Mouse (Mus musculus) limb, embryonic 15.5 days (tissue): Measurements from ENCODE around the gene Pxk. TPM values are rescaled to one million over a fixed set of nuclear protein-coding genes. Genes with fewer than 3 reads are reported as not detected.

Experiments used
- ATAC-seq: fragments of 200-750 bp; cut with Nextera tagmentation; 2 replicates; pipeline ENCODE4 v1.8.0; 2017; ENCODE audit warnings: low read depth, moderate TSS enrichment; ENCODE audit not compliant: insufficient number of reproducible peaks, low FRiP score, low TSS enrichment
- H3K27ac ChIP-seq: fragments of 300-500 bp; sonication (generic); 2 replicates; pipeline ENCODE4 v1.5.1; 2015; ENCODE audit warnings: moderate library complexity, mild to moderate bottlenecking, inconsistent platforms
- H3K27me3 ChIP-seq: fragments of 300-500 bp; sonication (generic); 2 replicates; pipeline ENCODE4 v1.6.1; 2015; ENCODE audit warnings: inconsistent platforms
- H3K36me3 ChIP-seq: fragments of 300-500 bp; sonication (generic); 2 replicates; pipeline ENCODE4 v1.6.1; 2015; ENCODE audit warnings: inconsistent platforms
- H3K4me1 ChIP-seq: fragments of 300-500 bp; sonication (generic); 2 replicates; pipeline ENCODE4 v1.6.1; 2015; ENCODE audit warnings: inconsistent platforms
- H3K4me2 ChIP-seq: fragments of 300-500 bp; sonication (generic); 2 replicates; pipeline ENCODE4 v1.6.1; 2015; ENCODE audit warnings: mild to moderate bottlenecking, inconsistent platforms
- H3K4me3 ChIP-seq: fragments of 300-500 bp; sonication (generic); 2 replicates; pipeline ENCODE4 v1.5.1; 2015; ENCODE audit warnings: mild to moderate bottlenecking, inconsistent platforms
- H3K9ac ChIP-seq: fragments of 300-500 bp; sonication (generic); 2 replicates; pipeline ENCODE4 v1.6.1; 2015; ENCODE audit warnings: inconsistent platforms
- H3K9me3 ChIP-seq: fragments of 300-500 bp; sonication (generic); 2 replicates; pipeline ENCODE4 v1.6.1; 2016; ENCODE audit warnings: inconsistent platforms
- WGBS: fragments of 180-500 bp; shearing (Covaris S2); methylation state at CpG from one replicate; pipeline ENCODE4 v1.1.7; 2015; 5-methylcytosine and 5-hydroxymethylcytosine counted together
- polyA plus RNA-seq: library from polyadenylated mRNA; unstranded; fragments of >200 nt; fragmentation: Nextera tagmentation; extraction: Ambion mirVana; gene quantifications from 2 replicates; pipeline ENCODE4 v1.2.1, GENCODE M21; 2015

Gene Pxk
- polyA plus RNA-seq, 1 experiment from 2014 or later, result 38.8 TPM

DNA sequence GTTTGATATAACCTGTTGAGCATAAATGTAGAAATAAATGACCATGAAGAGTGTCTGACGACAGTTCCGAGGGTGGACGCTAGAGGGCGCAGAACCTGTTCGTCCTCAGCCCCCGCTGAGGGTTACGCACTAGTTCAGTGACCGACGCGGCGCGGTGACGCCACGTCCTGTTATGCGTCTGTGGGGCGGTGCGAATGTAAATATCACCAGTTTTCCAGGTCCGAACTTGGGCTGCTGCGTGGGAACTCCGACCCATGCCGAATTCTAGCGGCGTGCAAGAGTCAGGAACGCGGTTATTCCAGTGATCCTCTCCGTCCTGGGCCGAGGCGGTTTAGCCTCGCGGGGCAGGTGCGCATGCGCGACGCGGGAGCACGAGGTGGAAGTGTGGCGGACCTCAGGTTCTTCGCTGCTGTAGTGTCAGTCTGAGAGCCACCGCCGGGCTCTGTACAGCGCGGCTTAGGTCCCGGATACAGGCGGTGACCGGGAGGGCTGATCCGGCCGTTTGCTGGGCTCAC lies 17.8 kb upstream of the Pxk start, which contains the start of gene Rpp14:
Rpp14 (plus strand) TSS at position 203 of the 515 bp plus-strand sequence.
- H3K9me3 ChIP-seq, result no peaks in the 10 kb centered on the region
- no peaks in the 10 kb centered on the region for H3K27me3 ChIP-seq
- H3K9ac ChIP-seq, result peak within 1 kb of the TSS; percentile 65
- H3K4me2 ChIP-seq, result peak within 1 kb of the TSS; percentile 84
- peaks cover 16% of the 10 kb centered on the region for H3K36me3 ChIP-seq
- peaks cover 12% of the 10 kb centered on the region for H3K4me1 ChIP-seq
- peak within 1 kb of the TSS; percentile 73 for H3K4me3 ChIP-seq
- WGBS, result under 1% methylated on average over 47 of the region's 47 CpGs
- peak; percentile 91 for ATAC-seq
- H3K27ac ChIP-seq, result peak within 1 kb of the TSS; percentile 98

DNA sequence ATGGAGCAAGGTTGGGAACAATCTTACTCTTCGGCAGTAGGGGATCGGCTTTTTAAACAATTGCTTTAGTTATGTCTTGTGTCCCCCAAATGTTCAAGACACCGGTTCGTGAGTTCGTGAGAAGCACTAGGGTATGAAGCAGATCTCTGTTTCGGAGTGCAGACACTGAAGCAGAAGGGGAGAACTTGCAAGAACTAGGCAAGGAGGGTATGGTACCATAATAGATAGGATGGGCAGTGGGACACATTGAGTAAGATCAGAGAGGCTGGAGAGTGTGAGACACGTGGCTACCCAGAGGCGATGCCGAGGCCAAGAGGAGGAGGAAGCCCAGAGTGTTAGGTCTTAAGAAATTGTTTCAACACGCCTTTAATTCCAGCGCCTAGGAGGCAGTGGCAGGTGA lies 17.3 kb upstream of the Pxk start:
- ATAC-seq, result no peak
- Histone ChIP-seq H3K9me3 (no peaks in the 10 kb centered on the region), H3K4me1 (peaks cover 12% of the 10 kb centered on the region), H3K4me3 (peak overlapping the region; percentile 73), H3K4me2 (peak overlapping the region; percentile 84), H3K27me3 (no peaks in the 10 kb centered on the region), H3K9ac (peak overlapping the region; percentile 65), H3K27ac (peak overlapping the region; percentile 98), H3K36me3 (peaks cover 21% of the 10 kb centered on the region)
- 2% methylated on average over 11 of the region's 11 CpGs for WGBS

DNA sequence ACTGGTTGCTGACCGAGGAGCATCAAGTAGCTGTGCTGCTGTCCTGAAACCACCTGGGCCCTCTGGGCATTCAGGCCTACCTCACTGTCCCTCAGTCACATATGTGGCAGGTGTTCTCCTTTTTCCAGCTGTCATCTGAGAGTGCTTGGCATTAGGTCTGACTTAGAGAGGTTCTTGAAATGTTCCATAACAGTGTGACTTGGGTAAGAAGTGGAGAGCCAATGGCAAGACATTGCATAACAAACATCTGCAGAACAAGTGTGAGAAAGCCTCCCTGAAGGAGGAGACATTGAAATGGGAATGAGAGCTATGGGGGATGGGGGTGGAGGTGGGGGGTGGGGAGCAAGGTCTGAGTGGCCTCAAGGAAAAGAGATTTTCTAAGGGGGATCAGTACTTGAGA lies 15.1 kb upstream of the Pxk start:
- Histone ChIP-seq H3K4me2 (no peak overlapping the region), H3K4me3 (no peak overlapping the region), H3K9ac (no peak overlapping the region), H3K27me3 (no peaks in the 10 kb centered on the region), H3K36me3 (peaks cover 41% of the 10 kb centered on the region), H3K4me1 (peaks cover 12% of the 10 kb centered on the region), H3K9me3 (no peaks in the 10 kb centered on the region), H3K27ac (no peak overlapping the region)
- no peak for ATAC-seq
- 91% methylated on average over 1 of the region's 1 CpGs for WGBS

DNA sequence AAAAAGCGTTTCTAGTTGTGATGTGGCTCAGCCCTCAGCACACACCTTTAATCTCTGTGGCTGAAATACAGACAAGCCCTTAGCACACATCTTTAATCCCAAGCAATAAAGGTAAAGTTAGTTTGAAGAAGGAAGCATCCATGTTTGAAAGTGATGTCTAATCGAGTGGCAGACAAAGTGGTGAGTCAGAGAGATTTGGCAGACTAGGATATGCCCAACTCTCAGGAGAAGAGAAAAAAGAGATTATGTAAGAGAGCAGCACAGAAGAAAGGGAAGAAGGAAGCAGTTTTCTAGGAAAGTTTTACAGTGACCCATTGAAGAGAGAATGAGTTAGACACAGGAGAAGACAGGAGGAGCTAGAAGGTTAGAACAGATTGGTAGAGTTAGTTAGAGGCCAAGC lies 9.0 kb upstream of the Pxk start:
- WGBS, result 92% methylated on average over 2 of the region's 2 CpGs
- no peak for ATAC-seq
- H3K27ac ChIP-seq, result no peak overlapping the region
- H3K27me3 ChIP-seq, result no peaks in the 10 kb centered on the region
- no peaks in the 10 kb centered on the region for H3K4me1 ChIP-seq
- peaks cover 65% of the 10 kb centered on the region for H3K36me3 ChIP-seq
- H3K4me2 ChIP-seq, result no peak overlapping the region
- no peaks in the 10 kb centered on the region for H3K9me3 ChIP-seq
- no peak overlapping the region for H3K4me3 ChIP-seq
- H3K9ac ChIP-seq, result no peak overlapping the region

DNA sequence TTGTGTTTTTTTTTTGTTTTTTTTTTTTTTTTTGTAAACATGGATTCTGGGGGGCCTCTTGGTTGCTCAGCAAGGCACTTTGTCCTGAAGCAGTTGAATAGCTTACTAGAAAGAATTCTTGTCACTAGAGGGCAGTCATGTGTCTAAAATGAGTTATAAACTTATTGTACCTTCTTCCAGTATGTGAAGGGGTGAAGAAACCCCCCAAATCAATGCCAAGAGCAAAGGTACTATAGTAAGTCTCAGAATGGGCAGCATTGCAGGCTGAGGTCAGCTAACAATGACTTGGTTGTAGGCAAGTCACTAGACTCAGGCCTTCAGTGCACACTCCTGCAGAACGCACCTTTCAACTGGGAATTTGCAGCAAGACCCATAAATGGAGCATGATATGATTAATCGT lies 5.4 kb upstream of the Pxk start:
- no peak for ATAC-seq
- H3K4me3 ChIP-seq, result no peak overlapping the region
- H3K36me3 ChIP-seq, result peaks cover 34% of the 10 kb centered on the region
- 92% methylated on average over 2 of the region's 2 CpGs for WGBS
- H3K27me3 ChIP-seq, result no peaks in the 10 kb centered on the region
- no peak overlapping the region for H3K27ac ChIP-seq
- no peaks in the 10 kb centered on the region for H3K4me1 ChIP-seq
- H3K4me2 ChIP-seq, result no peak overlapping the region
- no peaks in the 10 kb centered on the region for H3K9me3 ChIP-seq
- no peak overlapping the region for H3K9ac ChIP-seq

DNA sequence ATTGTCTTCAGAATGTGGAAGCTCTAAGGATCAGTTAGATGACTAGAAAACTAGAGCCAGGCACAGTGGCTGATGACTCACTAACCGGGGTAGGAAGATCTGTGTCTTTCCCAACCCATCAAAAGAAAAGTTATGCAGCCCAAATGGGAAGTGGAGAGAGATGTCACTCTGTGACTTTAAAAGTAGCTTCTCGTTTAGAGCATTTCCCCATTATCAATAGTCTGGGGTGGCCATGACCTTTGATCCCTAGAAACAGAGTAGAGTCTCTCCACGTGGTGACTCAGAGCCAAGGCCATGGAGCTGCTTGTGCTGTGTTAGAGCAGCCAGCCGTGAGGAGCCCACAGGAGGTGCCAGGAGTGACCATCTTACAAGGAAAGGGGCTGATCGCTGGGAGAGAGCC lies 4.6 kb upstream of the Pxk start:
- no peak for ATAC-seq
- no peak overlapping the region for H3K4me3 ChIP-seq
- H3K27ac ChIP-seq, result no peak overlapping the region
- H3K4me2 ChIP-seq, result no peak overlapping the region
- no peaks in the 10 kb centered on the region for H3K27me3 ChIP-seq
- no peaks in the 10 kb centered on the region for H3K9me3 ChIP-seq
- peaks cover 4% of the 10 kb centered on the region; the same call in 1 of the 2 replicates for H3K4me1 ChIP-seq
- peaks cover 28% of the 10 kb centered on the region for H3K36me3 ChIP-seq
- WGBS, result 63% methylated on average over 5 of the region's 5 CpGs
- no peak overlapping the region for H3K9ac ChIP-seq

DNA sequence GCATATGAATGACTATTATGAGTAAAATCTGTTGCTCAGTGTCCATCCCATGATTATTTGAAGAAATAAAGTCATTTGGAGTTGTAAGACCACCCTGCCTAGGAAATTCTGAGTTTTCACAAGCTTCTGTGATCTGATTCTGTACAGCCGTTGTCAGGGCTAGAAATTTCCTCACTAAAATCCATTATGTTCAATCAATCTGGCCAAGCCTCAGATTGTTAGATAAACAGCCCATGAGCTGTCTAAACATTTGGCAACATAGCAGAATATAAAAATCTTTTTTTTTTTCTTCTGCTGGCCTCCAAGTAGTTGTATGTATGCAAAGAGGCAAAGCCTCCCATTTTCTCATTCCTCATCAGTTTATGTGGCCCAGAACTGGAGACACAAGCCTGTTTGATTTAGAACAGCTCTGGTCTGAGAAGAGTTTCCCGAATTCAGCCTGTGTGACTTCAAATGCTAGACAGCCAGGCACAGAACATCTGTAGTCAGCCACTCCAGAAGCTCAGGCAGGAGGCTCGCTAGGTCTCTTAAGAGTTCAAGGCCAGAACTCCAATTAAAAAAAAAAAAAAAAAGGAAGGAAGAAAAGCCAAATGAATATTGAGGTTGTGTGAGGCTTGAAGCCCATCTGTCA lies 3.0 kb upstream of the Pxk start:
- no peaks in the 10 kb centered on the region for H3K9me3 ChIP-seq
- H3K4me2 ChIP-seq, result no peak overlapping the region
- peaks cover 12% of the 10 kb centered on the region; the same call in 1 of the 2 replicates for H3K36me3 ChIP-seq
- H3K4me1 ChIP-seq, result peaks cover 13% of the 10 kb centered on the region
- no peak overlapping the region for H3K27ac ChIP-seq
- H3K4me3 ChIP-seq, result no peak overlapping the region
- no peaks in the 10 kb centered on the region for H3K27me3 ChIP-seq
- 38% methylated on average over 3 of the region's 3 CpGs for WGBS
- no peak overlapping the region for H3K9ac ChIP-seq
- no peak for ATAC-seq

DNA sequence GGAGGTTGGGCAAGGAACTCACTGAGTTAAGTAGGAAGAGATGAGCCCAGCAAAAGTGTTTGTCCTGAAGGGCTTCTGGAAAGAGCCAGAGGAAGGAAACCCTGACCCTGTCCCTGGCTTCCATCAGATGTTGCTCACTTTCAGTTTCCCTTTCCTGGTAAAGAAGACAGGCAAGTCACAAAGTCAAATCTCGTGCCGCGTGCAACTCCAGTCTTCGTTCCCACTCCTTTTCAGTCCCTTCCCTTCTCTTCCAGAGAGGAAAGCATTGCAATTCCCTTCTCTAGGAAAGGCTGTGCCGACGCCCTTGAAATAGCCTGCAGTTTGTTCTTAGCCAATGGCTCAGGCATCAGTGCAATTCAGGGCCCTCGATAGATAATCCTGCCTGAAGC lies 2.5 kb upstream of the Pxk start:
- Histone ChIP-seq H3K9me3 (no peaks in the 10 kb centered on the region), H3K4me1 (peaks cover 13% of the 10 kb centered on the region), H3K9ac (no peak overlapping the region), H3K4me2 (no peak overlapping the region), H3K27me3 (no peaks in the 10 kb centered on the region), H3K36me3 (peaks cover 7% of the 10 kb centered on the region; the same call in 1 of the 2 replicates), H3K27ac (no peak overlapping the region), H3K4me3 (no peak overlapping the region)
- ATAC-seq, result no peak
- WGBS, result 70% methylated on average over 7 of the region's 7 CpGs

DNA sequence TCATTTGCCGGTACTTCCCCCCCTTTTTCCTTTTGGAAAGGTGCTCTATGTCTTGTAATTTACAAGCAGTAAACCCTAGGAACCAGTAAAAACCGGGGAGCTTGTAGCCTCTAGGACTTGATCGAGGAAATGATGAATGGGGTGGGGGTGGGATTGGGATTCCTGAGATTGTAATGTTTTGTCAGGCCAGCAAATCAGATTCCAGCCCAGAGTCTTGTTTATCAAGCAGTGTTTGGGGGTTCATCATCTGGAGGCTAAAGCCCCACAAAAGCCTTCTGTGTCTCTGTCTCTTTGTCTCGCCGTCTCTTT lies 630 bp downstream of the Pxk start:
- Histone ChIP-seq H3K9me3 (no peaks in the 10 kb centered on the region), H3K9ac (peak overlapping the region; percentile 71), H3K4me3 (peak overlapping the region; percentile 95), H3K4me2 (peak overlapping the region; percentile 77), H3K27me3 (no peaks in the 10 kb centered on the region), H3K27ac (0 out of 2 replicates have a peak overlapping the region, but pooled peaks have one; percentile 63), H3K4me1 (peaks cover 15% of the 10 kb centered on the region), H3K36me3 (no peaks in the 10 kb centered on the region)
- WGBS, result 4% methylated on average over 5 of the region's 5 CpGs
- ATAC-seq, result no peak

DNA sequence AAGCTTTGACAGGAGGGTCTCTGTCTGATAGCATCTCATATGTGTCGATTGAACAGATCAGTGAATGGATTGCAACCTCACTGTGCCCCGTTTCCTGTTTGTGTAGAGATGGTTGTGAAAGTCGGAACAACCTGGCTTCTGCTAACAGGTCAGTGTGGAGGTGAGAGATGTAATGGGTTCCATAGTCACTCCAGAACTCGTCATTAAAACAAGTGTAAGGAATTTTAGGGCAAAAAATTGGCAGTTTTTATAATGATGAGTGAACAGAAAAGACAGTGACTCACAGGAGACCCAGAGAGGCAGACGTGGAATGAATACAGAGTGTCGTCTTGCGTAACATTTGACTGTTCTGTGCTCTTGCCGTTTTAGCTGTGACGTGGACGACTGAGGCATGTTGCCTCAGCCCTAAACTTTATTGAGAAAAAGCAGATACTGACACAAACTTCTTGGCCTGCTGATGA lies 1.6 kb downstream of the Pxk start:
- no peaks in the 10 kb centered on the region for H3K27me3 ChIP-seq
- H3K9me3 ChIP-seq, result no peaks in the 10 kb centered on the region
- H3K4me1 ChIP-seq, result peaks cover 15% of the 10 kb centered on the region
- no peak overlapping the region for H3K4me2 ChIP-seq
- ATAC-seq, result no peak
- H3K4me3 ChIP-seq, result no peak overlapping the region
- no peak overlapping the region for H3K27ac ChIP-seq
- 48% methylated on average over 10 of the region's 10 CpGs for WGBS
- no peaks in the 10 kb centered on the region for H3K36me3 ChIP-seq
- H3K9ac ChIP-seq, result no peak overlapping the region

DNA sequence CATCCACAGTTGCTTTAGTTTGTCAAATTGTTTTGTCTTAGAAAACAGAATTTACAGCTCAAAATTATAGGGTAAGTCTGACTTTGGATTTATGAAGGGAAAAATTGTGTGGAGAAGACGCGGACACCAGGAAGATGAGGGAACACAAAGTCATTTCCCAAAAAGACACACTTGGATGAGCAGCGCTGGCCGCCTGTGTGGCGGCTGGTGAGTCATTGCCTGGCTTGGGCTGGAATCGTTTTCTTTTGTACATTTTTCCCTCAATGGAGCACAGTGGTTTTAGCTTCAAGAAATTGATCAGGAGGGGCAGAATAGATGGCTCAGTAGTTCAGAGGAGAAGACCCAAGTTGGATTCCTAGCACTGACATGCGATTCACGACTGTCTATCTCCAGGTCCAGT lies 3.9 kb downstream of the Pxk start:
- WGBS, result 91% methylated on average over 8 of the region's 8 CpGs
- ATAC-seq, result no peak

DNA sequence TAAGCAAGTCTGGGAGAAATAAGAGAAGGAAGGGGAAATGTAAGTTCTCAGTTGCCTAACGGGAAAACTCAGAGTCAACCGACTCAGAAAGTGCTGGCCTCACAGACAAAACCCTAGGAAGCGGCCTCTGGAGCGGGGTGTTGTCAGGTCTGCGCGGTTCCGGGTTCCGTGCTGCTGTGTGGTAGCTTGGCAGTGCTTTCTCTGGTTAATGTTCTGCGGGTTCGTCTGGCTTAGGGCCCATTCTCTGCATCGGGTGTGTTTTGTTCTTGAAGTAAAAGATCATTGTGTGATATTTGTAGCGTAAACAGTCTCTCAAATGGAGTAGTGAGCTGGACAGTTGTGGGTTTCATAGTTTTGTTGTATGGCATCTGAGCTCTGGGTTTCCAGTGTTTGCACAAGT lies 4.7 kb downstream of the Pxk start:
- Histone ChIP-seq H3K4me2 (no peak overlapping the region), H3K36me3 (peaks cover 7% of the 10 kb centered on the region; the same call in 1 of the 2 replicates), H3K4me1 (peaks cover 14% of the 10 kb centered on the region), H3K4me3 (no peak overlapping the region), H3K27me3 (no peaks in the 10 kb centered on the region), H3K9me3 (no peaks in the 10 kb centered on the region), H3K27ac (no peak overlapping the region), H3K9ac (no peak overlapping the region)
- WGBS, result 90% methylated on average over 12 of the region's 12 CpGs
- no peak for ATAC-seq

More for the DNA sequence above, 3.9 kb downstream of the Pxk start:
- peaks cover 15% of the 10 kb centered on the region for H3K4me1 ChIP-seq
- H3K9me3 ChIP-seq, result no peaks in the 10 kb centered on the region
- no peak overlapping the region for H3K27ac ChIP-seq
- peaks cover 5% of the 10 kb centered on the region; the same call in 1 of the 2 replicates for H3K36me3 ChIP-seq
- no peak overlapping the region for H3K4me3 ChIP-seq
- no peak overlapping the region for H3K4me2 ChIP-seq
- no peak overlapping the region for H3K9ac ChIP-seq
- H3K27me3 ChIP-seq, result no peaks in the 10 kb centered on the region
